Mouse (Mus musculus) adrenal gland, postnatal 4 days (tissue): ENCODE measurements around the gene Prickle2. TPM values are rescaled to one million over a fixed set of nuclear protein-coding genes. Genes with fewer than 3 reads are reported as not detected.

Experiments
- DNase-seq, 2 experiments: peaks; one replicate each; pipeline ENCODE4 v3.0.0; 2021 to 2022; ENCODE audit warnings: low spot score in 2 of 2, mixed read lengths in 2 of 2
- total RNA-seq, 2 experiments: library from RNA; stranded (reverse); gene quantifications; 2 replicates each; pipeline ENCODE4 v1.2.3; 2021

The Prickle2 gene
- total RNA-seq, 2 experiments from 2014 or later = 12.1 to 14.2 TPM

DNA sequence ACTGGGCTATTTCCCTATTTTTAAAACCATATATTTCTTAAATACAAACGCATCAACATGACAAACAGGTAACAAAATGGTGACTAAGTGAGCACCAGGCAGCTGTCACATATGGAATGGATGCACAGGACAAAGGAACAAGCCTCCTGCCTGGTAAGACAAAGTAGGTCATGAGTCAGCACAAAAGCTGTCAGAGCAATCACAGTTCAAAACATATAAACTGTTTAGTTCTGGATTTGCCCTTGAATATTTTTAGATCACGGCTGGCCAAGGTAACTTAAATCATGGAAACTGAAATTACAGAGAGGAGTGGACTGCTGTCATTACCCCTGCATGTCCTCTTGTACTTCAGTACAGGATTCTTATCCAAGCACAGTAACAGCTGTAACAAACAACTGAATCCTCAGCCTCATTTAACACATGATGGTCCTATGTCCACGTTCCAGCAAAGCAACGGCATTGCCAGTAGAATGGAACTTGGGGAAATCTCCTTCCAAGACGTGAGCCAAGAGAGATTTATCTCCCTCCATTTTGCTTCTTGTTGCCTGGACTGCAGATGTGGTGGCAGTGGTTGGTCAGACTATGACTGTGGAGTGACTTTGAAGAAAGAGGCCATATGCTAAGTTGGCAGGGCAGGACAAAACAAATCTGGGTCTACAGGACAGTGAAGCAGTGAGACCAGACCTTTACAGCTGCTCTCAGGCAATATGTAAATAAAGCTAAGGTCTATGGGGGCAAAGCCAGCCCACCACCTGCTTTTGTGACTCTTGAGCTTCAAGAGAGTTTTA, 185.7 kb downstream of the Prickle2 start:
- DNase-seq = no peak

DNA sequence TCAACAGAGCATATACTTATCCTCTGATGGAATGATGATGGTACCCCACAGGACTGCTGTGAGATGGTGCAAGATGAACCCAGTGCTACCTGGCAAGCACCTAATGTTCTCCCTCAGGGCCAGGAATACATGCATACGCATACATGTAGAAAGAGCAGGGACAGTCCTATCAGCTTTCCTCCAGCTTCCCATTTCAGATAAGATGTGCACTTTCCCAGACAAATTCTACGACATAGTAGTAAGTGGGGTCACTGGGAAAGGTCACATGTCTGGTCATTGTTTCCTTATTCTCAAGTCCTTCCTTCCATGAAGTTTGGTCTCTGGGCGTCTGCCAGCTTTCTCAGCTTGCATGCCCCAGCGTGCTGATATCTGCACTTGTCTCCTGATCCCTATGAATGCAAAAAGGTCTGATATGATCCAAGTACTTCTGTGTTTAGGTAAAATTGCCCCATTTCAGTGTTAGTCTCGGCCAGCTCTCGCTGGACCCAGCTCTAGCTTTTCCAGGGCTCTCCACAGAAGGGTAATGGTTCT, 187.5 kb downstream of the Prickle2 start:
- DNase-seq = no peak

DNA sequence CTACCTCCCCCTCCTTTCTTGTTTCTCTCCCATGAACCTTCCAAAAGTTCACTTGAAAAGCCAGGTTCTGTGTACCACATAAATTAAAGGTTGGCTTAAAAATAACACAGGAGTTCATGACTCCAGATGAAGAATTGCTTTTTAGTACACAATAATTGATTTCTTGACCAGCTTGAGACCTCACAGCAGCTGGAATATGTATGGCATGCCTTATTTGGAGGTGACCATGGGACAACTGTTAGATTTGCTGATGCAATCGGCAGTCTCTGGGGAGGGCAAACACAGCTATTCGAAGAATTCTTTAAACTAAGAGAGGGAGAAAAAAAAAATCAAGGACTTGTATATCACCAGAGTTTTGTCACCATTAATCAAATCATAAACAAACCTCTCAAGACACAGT, 189.0 kb downstream of the Prickle2 start:
- no peak for DNase-seq

DNA sequence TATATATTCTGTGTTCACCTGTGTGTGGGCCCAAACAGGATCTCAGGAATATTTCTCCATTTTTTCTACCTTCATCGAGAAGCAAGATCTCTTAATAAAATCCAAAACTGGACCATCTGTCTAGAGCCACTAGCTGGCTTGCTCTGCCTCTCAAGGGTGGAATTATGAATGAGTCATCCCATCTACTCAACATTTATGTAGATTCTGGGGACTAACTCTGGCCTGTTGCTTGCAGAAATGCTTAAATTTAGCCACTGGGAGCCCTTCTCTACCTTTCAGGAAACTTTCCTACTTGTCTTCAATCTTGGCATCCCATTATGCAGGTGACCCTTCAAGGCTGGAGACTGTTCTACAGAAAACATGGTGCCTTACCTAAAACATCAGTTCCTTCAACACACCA, 194.0 kb downstream of the Prickle2 start:
- DNase-seq = no peak

DNA sequence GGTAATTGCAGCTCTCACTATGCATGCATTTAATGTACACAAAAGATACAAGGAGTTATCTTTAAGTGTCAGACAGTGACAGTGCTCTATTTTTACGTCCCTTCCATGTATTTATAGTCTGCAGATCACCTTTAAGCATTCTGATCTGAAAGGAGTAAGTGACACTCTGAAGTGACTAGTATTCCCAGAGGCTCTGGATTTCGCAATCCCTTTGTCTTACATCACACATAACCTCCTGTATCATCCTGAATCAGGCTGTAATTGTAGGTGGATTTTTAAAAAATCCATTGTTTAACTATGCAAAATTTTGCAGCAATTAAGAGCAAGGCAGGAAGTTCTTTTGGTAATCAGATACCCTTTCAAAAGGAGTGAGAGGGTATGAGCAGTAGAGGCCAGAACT, 196.2 kb downstream of the Prickle2 start:
- DNase-seq = no peak

GRCm38 (mm10) chr6:92506276-92506675, 199.7 kb downstream of the Prickle2 start:
- DNase-seq = no peak

GRCm38 (mm10) chr6:92499449-92499848, 206.5 kb downstream of the Prickle2 start:
- DNase-seq = no peak

- no peak for DNase-seq
Observed at GRCm38 (mm10) chr6:92498574-92498973, 207.4 kb downstream of the Prickle2 start.

- no peak for DNase-seq
Observed at GRCm38 (mm10) chr6:92497279-92497678, 208.7 kb downstream of the Prickle2 start.

DNA sequence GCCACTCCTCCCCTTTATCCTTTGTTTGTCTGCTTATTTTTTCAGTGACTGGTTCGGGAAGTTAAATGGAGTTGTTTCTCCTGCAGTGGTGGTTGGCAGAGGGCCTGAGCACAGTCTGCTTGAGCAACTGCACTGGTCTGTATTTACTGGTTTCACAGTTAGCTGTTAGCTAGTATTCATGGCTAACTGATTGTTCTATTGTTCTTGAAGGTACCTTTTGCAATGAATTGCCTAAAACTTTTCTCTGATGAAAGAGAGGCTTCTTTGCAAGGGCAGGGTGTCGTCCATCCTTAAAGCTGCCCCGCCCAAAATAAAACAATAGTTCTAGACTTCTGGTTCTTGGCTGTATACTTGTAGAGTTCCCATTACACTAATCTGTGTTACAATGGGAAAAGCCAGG, 210.5 kb downstream of the Prickle2 start:
- no peak for DNase-seq

GRCm38 (mm10) chr6:92481690-92481956, 224.3 kb downstream of the Prickle2 start:
- DNase-seq = no peak

DNA sequence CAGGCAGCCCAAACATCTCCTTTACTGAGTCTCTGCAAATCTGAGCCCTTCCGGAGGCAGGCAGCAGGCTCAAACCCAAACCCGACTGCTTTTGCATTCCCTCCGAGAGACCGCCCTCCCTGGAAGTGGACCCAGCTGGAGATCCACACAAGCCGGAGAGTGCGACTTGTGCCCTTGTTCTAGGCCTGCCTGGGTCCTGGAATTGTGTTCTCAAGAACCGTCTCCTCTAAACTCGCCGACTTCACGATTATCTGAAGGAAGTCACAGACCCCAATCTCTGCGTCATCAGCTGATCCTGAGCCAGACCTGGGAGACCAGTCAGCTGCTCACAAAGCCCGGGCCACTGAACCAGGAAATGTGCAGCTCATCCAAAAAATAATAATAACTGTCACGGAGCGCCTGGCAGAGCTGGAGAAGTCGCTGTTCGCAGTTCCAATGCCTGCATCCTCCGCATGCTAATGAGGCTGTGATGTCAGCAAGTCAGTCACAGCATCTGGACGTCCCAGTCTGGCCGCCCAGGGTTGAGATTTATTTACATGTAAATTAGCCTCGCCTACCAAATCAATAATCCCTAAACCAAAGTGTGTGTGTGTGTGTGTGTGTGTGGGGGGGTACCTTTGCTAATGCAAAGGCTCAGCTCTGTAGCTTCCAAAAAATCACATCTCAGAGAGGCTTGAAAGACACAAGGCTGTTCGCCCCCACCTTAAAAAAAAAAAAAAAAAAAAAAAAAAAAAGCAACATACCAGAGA, 224.8 kb downstream of the Prickle2 start:
- DNase-seq = peak in 1 of 2 experiments; percentile 13

- DNase-seq = no peak
Observed at GRCm38 (mm10) chr6:92478612-92479011, 227.3 kb downstream of the Prickle2 start.

- DNase-seq = no peak
Observed at GRCm38 (mm10) chr6:92477621-92478020, 228.3 kb downstream of the Prickle2 start.

GRCm38 (mm10) chr6:92469456-92469855, 236.5 kb downstream of the Prickle2 start:
- DNase-seq = no peak

DNA sequence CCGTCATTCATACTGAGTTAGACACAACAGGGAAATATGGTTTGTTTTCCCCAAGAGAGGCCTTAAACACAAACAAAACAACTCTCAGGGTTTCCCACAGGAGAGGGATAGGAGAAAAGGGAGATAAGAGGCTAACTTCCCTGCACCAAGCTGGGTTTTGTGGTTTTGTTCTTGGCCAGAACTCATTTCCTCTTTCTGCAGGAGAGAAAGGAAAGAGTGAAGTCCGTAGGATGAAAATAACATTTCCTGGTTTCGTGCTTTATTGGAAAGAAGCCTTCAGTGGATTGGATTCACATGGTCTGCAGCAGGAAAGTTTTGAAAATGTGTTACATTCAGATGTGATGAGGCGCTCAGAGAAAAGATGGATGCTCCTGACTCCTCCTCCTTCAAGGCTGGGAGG, 237.1 kb downstream of the Prickle2 start:
- DNase-seq = no peak

DNA sequence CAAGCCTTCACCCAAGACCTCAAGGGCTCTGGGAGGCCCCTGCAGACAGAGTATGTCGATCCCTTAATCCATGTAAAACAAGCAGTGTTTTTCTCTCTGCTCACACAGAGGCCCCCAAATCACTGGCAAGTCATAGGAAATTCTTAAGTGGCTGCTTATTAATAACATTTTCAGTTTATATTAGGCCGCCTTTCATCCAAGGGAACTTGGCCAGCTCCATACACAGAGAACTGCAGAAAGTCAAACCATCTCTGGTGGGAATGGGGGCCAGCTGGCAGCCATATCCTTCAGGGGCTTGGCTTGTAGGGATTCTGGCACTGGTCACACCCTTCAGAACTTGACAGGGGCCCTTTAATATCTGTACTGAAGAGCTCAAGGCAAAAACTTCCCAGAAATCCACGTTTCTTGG, 237.6 kb downstream of the Prickle2 start:
- DNase-seq = no peak

DNA sequence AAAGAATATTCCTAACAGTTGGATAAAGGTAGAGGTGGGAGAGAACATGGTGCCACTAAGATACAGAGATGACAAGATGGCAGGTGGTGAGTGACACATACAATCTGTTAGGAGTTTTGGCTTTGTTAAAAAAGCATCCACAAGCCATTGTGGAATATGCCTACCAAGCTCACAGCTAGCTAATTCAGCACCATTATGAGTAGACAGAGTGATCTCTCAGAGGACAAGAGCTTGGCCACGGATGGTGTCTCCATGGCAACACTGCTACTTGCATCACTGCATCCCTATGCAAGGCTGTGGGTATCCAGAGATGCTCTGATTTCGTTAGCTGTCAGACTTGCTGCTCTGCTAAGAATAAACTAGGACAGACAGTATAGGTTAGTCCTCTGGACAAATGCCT, 238.6 kb downstream of the Prickle2 start:
- no peak for DNase-seq

- DNase-seq = no peak
Observed at GRCm38 (mm10) chr6:92465666-92466065, 240.3 kb downstream of the Prickle2 start.

DNA sequence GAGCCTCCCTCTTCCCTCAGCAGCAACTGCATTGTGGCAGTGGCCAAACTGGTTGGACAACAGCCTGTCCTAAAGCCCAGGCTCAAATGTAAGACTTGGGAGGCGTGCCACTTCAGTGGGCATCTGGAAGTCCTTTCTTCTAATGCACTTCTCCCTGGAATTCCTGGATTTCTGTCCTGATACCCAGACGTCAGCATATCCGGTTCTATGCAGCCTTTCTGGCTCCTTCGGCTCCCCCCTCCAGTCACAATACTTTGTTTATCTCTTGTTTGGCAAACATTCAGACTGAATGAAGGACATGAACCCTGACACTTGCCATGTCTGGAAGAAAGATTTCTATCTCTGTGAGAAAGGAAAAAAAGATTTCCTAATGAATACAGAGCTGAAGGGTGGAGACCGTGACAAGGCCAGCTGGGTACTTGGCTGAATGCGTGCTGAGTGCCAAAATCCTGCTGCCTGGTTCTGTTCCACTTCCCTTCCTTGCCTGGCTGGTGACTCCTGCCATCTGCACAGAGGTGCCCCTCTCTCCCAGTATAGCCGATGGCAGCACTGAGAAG, 241.1 kb downstream of the Prickle2 start:
- DNase-seq = no peak

DNA sequence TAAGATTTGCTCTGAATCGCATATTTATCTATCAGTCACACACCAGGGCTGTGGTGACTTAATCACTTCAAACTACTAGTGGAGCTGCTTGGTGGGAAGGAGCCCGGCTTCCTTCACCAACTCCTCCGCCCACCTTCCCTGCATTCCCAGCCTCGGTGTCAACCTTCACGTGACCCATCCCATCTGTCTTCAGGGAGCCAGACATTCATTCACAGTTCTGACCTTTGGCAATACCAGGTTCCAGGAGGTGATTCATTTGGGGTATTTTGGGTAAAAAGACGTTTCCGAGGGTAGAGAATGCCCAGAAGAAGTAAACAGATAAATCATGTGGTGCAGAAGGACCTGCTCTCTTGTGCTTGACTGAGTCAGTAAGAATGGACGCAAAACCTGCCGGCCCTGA, 242.2 kb downstream of the Prickle2 start:
- DNase-seq = no peak

- no peak for DNase-seq
Observed at GRCm38 (mm10) chr6:92460750-92461149, 245.2 kb downstream of the Prickle2 start.
